Comparison of ENCODE assay signal across 22 mouse cellular contexts in genomic region chr8:78031811-78032210, GRCm38 (mm10).
"Had no signal": no experiment of that assay in that cellular context is flagged by ENCODE, and none has a peak within 500 bp of the region (broad histone marks: within the 10 kb centered on the region; RNA-seq: fewer than 3 reads in every experiment).

No protein-coding gene starts in this region.

- H3K4me3 ChIP-seq: limb, embryonic 12.5 days; limb, embryonic 15.5 days; lung, embryonic 15.5 days; megakaryocyte, embryonic 14.5 days; midbrain, embryonic 10.5 days; midbrain, embryonic 15.5 days; neural tube, embryonic 12.5 days; neural tube, embryonic 15.5 days; stomach, embryonic 15.5 days had no signal

- H3K4me1 ChIP-seq: limb, embryonic 12.5 days; limb, embryonic 15.5 days; megakaryocyte, embryonic 14.5 days; midbrain, embryonic 15.5 days; neural tube, embryonic 12.5 days; neural tube, embryonic 15.5 days; stomach, embryonic 15.5 days had no signal

- H3K27ac ChIP-seq: kidney, postnatal 0 days; limb, embryonic 12.5 days; limb, embryonic 15.5 days; liver, embryonic 14.5 days; lung, embryonic 15.5 days; midbrain, embryonic 10.5 days; midbrain, embryonic 15.5 days; neural tube, embryonic 12.5 days; neural tube, embryonic 15.5 days; stomach, embryonic 15.5 days had no signal

- H3K36me3 ChIP-seq: limb, embryonic 12.5 days; limb, embryonic 15.5 days; lung, embryonic 15.5 days; midbrain, embryonic 10.5 days; midbrain, embryonic 15.5 days; neural tube, embryonic 12.5 days; neural tube, embryonic 15.5 days; stomach, embryonic 15.5 days had no signal

- ATAC-seq: intestine, postnatal 0 days; liver, postnatal 0 days; midbrain, embryonic 15.5 days had no signal

- H3K9me3 ChIP-seq: limb, embryonic 12.5 days; limb, embryonic 15.5 days; lung, embryonic 15.5 days; midbrain, embryonic 10.5 days; midbrain, embryonic 15.5 days; neural tube, embryonic 12.5 days; neural tube, embryonic 15.5 days; stomach, embryonic 15.5 days had no signal

- H3K4me2 ChIP-seq: limb, embryonic 12.5 days; limb, embryonic 15.5 days; liver, embryonic 11.5 days; lung, embryonic 15.5 days; midbrain, embryonic 15.5 days; neural tube, embryonic 12.5 days; neural tube, embryonic 15.5 days; stomach, embryonic 15.5 days had no signal

- H3K27me3 ChIP-seq: limb, embryonic 12.5 days; limb, embryonic 15.5 days; lung, embryonic 15.5 days; megakaryocyte, embryonic 14.5 days; midbrain, embryonic 15.5 days; neural tube, embryonic 12.5 days; neural tube, embryonic 15.5 days; stomach, embryonic 15.5 days had no signal

- H3K9ac ChIP-seq: limb, embryonic 12.5 days; limb, embryonic 15.5 days; liver, embryonic 14.5 days; liver, postnatal 0 days; lung, embryonic 15.5 days; midbrain, embryonic 15.5 days; neural tube, embryonic 12.5 days; neural tube, embryonic 15.5 days; stomach, embryonic 15.5 days had no signal

- DNase-seq: kidney, adult 2 months; kidney, postnatal 25 days; left cerebral cortex, postnatal 4 days; liver, postnatal 0 days; lung, postnatal 36 days; right cerebral cortex, adult 18-20 months; right cerebral cortex, postnatal 14 days; right cerebral cortex, postnatal 4 days; thymus, postnatal 25 days had no signal
